Mouse (Mus musculus) MEL (cell line): ENCODE measurements at regions not wholly inside any gene's neighbourhood (a gene's known extent, or its start where the extent isn't known, plus 50 kb on each side); places are given as distances from the start of the nearest gene placed in this dataset.

Source experiments
- CTCF ChIP-seq, 3 experiments: IDR thresholded peaks in 2 of 3; conservative IDR thresholded peaks in 1 of 3; 2 replicates each; pipeline ENCODE4 v1.5.1; 2011 to 2012; ENCODE audit warnings: low read length in 3 of 3, low read depth in 2 of 3, mild to moderate bottlenecking in 2 of 3, improper control_type of control experiment in 1 of 3, inconsistent platforms in 1 of 3, mixed read lengths in 1 of 3, moderate library complexity in 1 of 3; ENCODE audit not compliant: control insufficient read depth in 1 of 3, insufficient read depth in 1 of 3, poor library complexity in 1 of 3, severe bottlenecking in 1 of 3
- EP300 ChIP-seq, 2 experiments: IDR thresholded peaks; 2 replicates each; pipeline ENCODE4 v1.6.1; 2011; ENCODE audit warnings: improper control_type of control experiment in 2 of 2, low read length in 2 of 2, low read depth in 1 of 2, mild to moderate bottlenecking in 1 of 2
- HCFC1 ChIP-seq: IDR thresholded peaks from 2 replicates; pipeline ENCODE4 v1.6.1; 2012; ENCODE audit warnings: low read depth, mild to moderate bottlenecking, inconsistent platforms, low read length, improper control_type of control experiment, moderate library complexity
- POLR2AphosphoS2 ChIP-seq: IDR thresholded peaks from 2 replicates; pipeline ENCODE4 v1.6.1; 2011; ENCODE audit warnings: low read length, improper control_type of control experiment
- POLR2AphosphoS5 ChIP-seq: IDR thresholded peaks from 2 replicates; pipeline ENCODE4 v1.6.1; 2012; ENCODE audit warnings: low read depth, borderline replicate concordance, mild to moderate bottlenecking, inconsistent platforms, low read length, moderate library complexity, mixed read lengths
- SIN3A ChIP-seq: IDR thresholded peaks from 2 replicates; pipeline ENCODE4 v1.6.1; 2012; ENCODE audit warnings: low read length, improper control_type of control experiment, inconsistent platforms
- ZNF384 ChIP-seq: IDR thresholded peaks from 2 replicates; pipeline ENCODE4 v1.6.1; 2012; ENCODE audit warnings: low read depth, mild to moderate bottlenecking, inconsistent platforms, low read length, improper control_type of control experiment

GRCm38 (mm10) chr12:70718602-70719001, 106.7 kb upstream of the Frmd6 start:
- no peak for TF ChIP-seq HCFC1
- TF ChIP-seq ZNF384 = no peak
- TF ChIP-seq POLR2AphosphoS2 = no peak
- TF ChIP-seq CTCF (IDR thresholded peaks at IDR 0.05 in 2 of 3, conservative IDR thresholded peaks at IDR 0.05 in 1 of 3; ENCODE audit: control insufficient read depth in 1 of 3, insufficient read depth in 1 of 3, low read depth in 2 of 3, low read length in 3 of 3, poor library complexity in 1 of 3, severe bottlenecking in 1 of 3) = no peak
- no peak for TF ChIP-seq POLR2AphosphoS5
- no peak for TF ChIP-seq EP300 (IDR thresholded peaks at IDR 0.05; ENCODE audit: low read depth in 1 of 2, low read length in 2 of 2)
- no peak for TF ChIP-seq SIN3A
